Mouse (Mus musculus) liver, adult 2 months (tissue): ENCODE measurements at regions not wholly inside any gene's neighbourhood (a gene's known extent, or its start where the extent isn't known, plus 50 kb on each side); places are given as distances from the start of the nearest gene placed in this dataset.
A peak's percentile ranks its signal among the peaks of the same experiment; 100 is the strongest.

ENCODE experiments used
- CTCF ChIP-seq: fragments of 200-500 bp; IDR thresholded peaks from 2 replicates; pipeline ENCODE4 v1.5.1; 2011; ENCODE audit warnings: low read depth, low read length, control low read depth
- POLR2A ChIP-seq: fragments of 200-500 bp; IDR thresholded peaks from 2 replicates; pipeline ENCODE4 v1.6.1; 2011; ENCODE audit warnings: low read length, control low read depth; ENCODE audit not compliant: insufficient read depth; ENCODE audit errors: extremely low read depth

DNA sequence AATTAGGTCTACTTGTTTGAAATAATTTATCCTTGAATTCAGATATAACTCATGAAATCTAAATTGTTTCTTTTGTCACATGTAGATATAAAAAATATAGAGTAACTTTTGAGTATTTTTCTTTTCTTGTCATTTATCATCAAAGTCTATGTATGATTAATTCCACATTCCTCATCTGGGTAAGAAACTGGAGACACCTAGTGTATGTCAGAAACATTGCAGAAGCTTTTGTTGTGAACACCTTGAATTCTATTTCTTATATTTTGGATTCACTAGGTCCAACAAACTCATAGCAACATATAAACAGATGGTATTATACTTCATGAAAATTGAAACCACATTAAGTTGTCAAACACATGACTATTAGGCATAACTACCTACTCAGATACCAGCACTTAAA is 373.1 kb upstream of the Fsip2 start:
- TF ChIP-seq CTCF: peak; percentile 14; the same call in 1 of the 2 replicates
- TF ChIP-seq POLR2A: no peak
